Mouse (Mus musculus): ENCODE data around the gene Dennd2c. TPM values are rescaled to one million over a fixed set of nuclear protein-coding genes. Genes with fewer than 3 reads are reported as not detected.
"Not testable (repeated sequence)": the region's sequence is repeated elsewhere in the genome, so short reads cannot be mapped to it uniquely, and the experiment has no call there.

Gene Dennd2c
- polyA plus RNA-seq, 1 experiment: 0.34 TPM

GRCm38 (mm10) chr3:103192161-103192560 is 89.8 kb downstream of the Dennd2c start:
- WGBS: 89% methylated on average over 4 of the region's 4 CpGs
- no peak for DNase-seq
- H3K4me1 ChIP-seq (ENCODE audit: control insufficient read depth, insufficient read depth, low read length): no peaks in the 10 kb centered on the region
- no peak overlapping the region for H3K27ac ChIP-seq (ENCODE audit: insufficient read depth, low read length)
- H3K4me3 ChIP-seq (replicated peaks; ENCODE audit: insufficient read depth, low read depth, low read length): no peak overlapping the region
- TF ChIP-seq CTCF (IDR thresholded peaks at IDR 0.05; ENCODE audit: borderline replicate concordance, insufficient read depth, low read depth, low read length) (no peak), POLR2A (IDR thresholded peaks at IDR 0.05; ENCODE audit: borderline replicate concordance, insufficient read depth, low read length) (no peak)
- no peaks in the 10 kb centered on the region for H3K27me3 ChIP-seq (ENCODE audit: control insufficient read depth, insufficient read depth, low read length)

- no peaks in the 10 kb centered on the region for H3K4me1 ChIP-seq (ENCODE audit: control insufficient read depth, insufficient read depth, low read length)
- H3K27me3 ChIP-seq (ENCODE audit: control insufficient read depth, insufficient read depth, low read length): no peaks in the 10 kb centered on the region
- DNase-seq: no peak
- WGBS: 80% methylated on average over 1 of the region's 1 CpGs
- TF ChIP-seq POLR2A (IDR thresholded peaks at IDR 0.05; ENCODE audit: borderline replicate concordance, insufficient read depth, low read length): no peak
- no peak for TF ChIP-seq CTCF (IDR thresholded peaks at IDR 0.05; ENCODE audit: borderline replicate concordance, insufficient read depth, low read depth, low read length)
- no peak overlapping the region for H3K4me3 ChIP-seq (replicated peaks; ENCODE audit: insufficient read depth, low read depth, low read length)
- H3K27ac ChIP-seq (ENCODE audit: insufficient read depth, low read length): no peak overlapping the region
Measured at GRCm38 (mm10) chr3:103193186-103193585, 90.8 kb downstream of the Dennd2c start.

- Histone ChIP-seq H3K4me3 (replicated peaks; ENCODE audit: insufficient read depth, low read depth, low read length) (no peak overlapping the region), H3K27ac (ENCODE audit: insufficient read depth, low read length) (no peak overlapping the region), H3K27me3 (ENCODE audit: control insufficient read depth, insufficient read depth, low read length) (no peaks in the 10 kb centered on the region), H3K4me1 (ENCODE audit: control insufficient read depth, insufficient read depth, low read length) (no peaks in the 10 kb centered on the region)
- WGBS: 87% methylated on average over 7 of the region's 7 CpGs
- no peak for TF ChIP-seq CTCF (IDR thresholded peaks at IDR 0.05; ENCODE audit: borderline replicate concordance, insufficient read depth, low read depth, low read length)
- no peak for TF ChIP-seq POLR2A (IDR thresholded peaks at IDR 0.05; ENCODE audit: borderline replicate concordance, insufficient read depth, low read length)
- DNase-seq: no peak
Measured at GRCm38 (mm10) chr3:103196320-103196823, 94.0 kb downstream of the Dennd2c start.

GRCm38 (mm10) chr3:103199386-103199785 is 97.0 kb downstream of the Dennd2c start:
- WGBS: 87% methylated on average over 5 of the region's 5 CpGs
- Histone ChIP-seq H3K4me1 (ENCODE audit: control insufficient read depth, insufficient read depth, low read length) (no peaks in the 10 kb centered on the region), H3K27me3 (ENCODE audit: control insufficient read depth, insufficient read depth, low read length) (no peaks in the 10 kb centered on the region), H3K27ac (ENCODE audit: insufficient read depth, low read length) (no peak overlapping the region), H3K4me3 (replicated peaks; ENCODE audit: insufficient read depth, low read depth, low read length) (no peak overlapping the region)
- no peak for DNase-seq
- TF ChIP-seq POLR2A (IDR thresholded peaks at IDR 0.05; ENCODE audit: borderline replicate concordance, insufficient read depth, low read length) (no peak), CTCF (IDR thresholded peaks at IDR 0.05; ENCODE audit: borderline replicate concordance, insufficient read depth, low read depth, low read length) (no peak)

GRCm38 (mm10) chr3:103201105-103201504 is 98.7 kb downstream of the Dennd2c start:
- not testable (repeated sequence) for H3K4me1 ChIP-seq (ENCODE audit: control insufficient read depth, insufficient read depth, low read length); DNase-seq
- WGBS: 96% methylated on average over 7 of the region's 7 CpGs

GRCm38 (mm10) chr3:103203554-103203953 is 101.2 kb downstream of the Dennd2c start:
- Histone ChIP-seq H3K27ac (ENCODE audit: insufficient read depth, low read length) (no peak overlapping the region), H3K4me1 (ENCODE audit: control insufficient read depth, insufficient read depth, low read length) (no peaks in the 10 kb centered on the region), H3K27me3 (ENCODE audit: control insufficient read depth, insufficient read depth, low read length) (no peaks in the 10 kb centered on the region), H3K4me3 (replicated peaks; ENCODE audit: insufficient read depth, low read depth, low read length) (no peak overlapping the region)
- no peak for DNase-seq
- WGBS: 98% methylated on average over 1 of the region's 1 CpGs
- TF ChIP-seq POLR2A (IDR thresholded peaks at IDR 0.05; ENCODE audit: borderline replicate concordance, insufficient read depth, low read length) (no peak), CTCF (IDR thresholded peaks at IDR 0.05; ENCODE audit: borderline replicate concordance, insufficient read depth, low read depth, low read length) (no peak)

More at GRCm38 (mm10) chr3:103201105-103201504, 98.7 kb downstream of the Dennd2c start:
- H3K27ac ChIP-seq (ENCODE audit: insufficient read depth, low read length); H3K27me3 ChIP-seq (ENCODE audit: control insufficient read depth, insufficient read depth, low read length); H3K4me3 ChIP-seq (replicated peaks; ENCODE audit: insufficient read depth, low read depth, low read length): not testable (repeated sequence)

GRCm38 (mm10) chr3:103204445-103204844 is 102.0 kb downstream of the Dennd2c start:
- Histone ChIP-seq H3K4me3 (replicated peaks; ENCODE audit: insufficient read depth, low read depth, low read length) (no peak overlapping the region), H3K27ac (ENCODE audit: insufficient read depth, low read length) (no peak overlapping the region), H3K4me1 (ENCODE audit: control insufficient read depth, insufficient read depth, low read length) (no peaks in the 10 kb centered on the region), H3K27me3 (ENCODE audit: control insufficient read depth, insufficient read depth, low read length) (no peaks in the 10 kb centered on the region)
- TF ChIP-seq CTCF (IDR thresholded peaks at IDR 0.05; ENCODE audit: borderline replicate concordance, insufficient read depth, low read depth, low read length) (no peak), POLR2A (IDR thresholded peaks at IDR 0.05; ENCODE audit: borderline replicate concordance, insufficient read depth, low read length) (no peak)
- 92% methylated on average over 3 of the region's 3 CpGs for WGBS
- DNase-seq: no peak

GRCm38 (mm10) chr3:103206393-103206792 is 104.0 kb downstream of the Dennd2c start:
- no peak overlapping the region for H3K4me3 ChIP-seq (replicated peaks; ENCODE audit: insufficient read depth, low read depth, low read length)
- TF ChIP-seq POLR2A (IDR thresholded peaks at IDR 0.05; ENCODE audit: borderline replicate concordance, insufficient read depth, low read length) (no peak), CTCF (IDR thresholded peaks at IDR 0.05; ENCODE audit: borderline replicate concordance, insufficient read depth, low read depth, low read length) (no peak)
- DNase-seq: no peak
- H3K27me3 ChIP-seq (ENCODE audit: control insufficient read depth, insufficient read depth, low read length): no peaks in the 10 kb centered on the region
- H3K4me1 ChIP-seq (ENCODE audit: control insufficient read depth, insufficient read depth, low read length): no peaks in the 10 kb centered on the region
- no peak overlapping the region for H3K27ac ChIP-seq (ENCODE audit: insufficient read depth, low read length)
- 92% methylated on average over 6 of the region's 6 CpGs for WGBS

Measured in cerebellum, adult 2 months (tissue).